Mouse (Mus musculus): ENCODE measurements at regions not wholly inside any gene's neighbourhood (a gene's known extent, or its start where the extent isn't known, plus 50 kb on each side); places are given as distances from the start of the nearest gene placed in this dataset.

DNA sequence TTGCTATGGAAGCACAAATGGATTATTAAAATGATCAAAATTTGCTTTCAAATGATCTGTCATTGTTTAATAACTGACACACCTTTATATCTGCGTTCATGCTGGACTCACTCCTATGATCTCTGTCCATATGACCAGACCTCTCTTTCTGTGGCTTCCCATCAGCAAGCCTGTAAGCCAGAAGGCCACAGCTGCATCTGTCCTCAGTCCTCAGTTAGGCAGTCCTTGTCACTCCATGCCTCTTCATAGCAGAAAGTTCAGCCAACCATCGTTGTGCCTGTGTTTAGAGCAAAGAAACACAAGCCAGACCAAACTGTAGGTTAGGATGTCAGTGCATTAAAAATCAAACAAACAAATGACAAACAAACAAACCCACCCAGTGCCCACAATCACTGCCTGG is 107.2 kb upstream of the Tsc22d1 start:
- Histone ChIP-seq H3K4me3 (replicated peaks) (no peak overlapping the region), H3K4me2 (no peak overlapping the region), H3K27me3 (no peaks in the 10 kb centered on the region), H3K9ac (replicated peaks) (no peak overlapping the region), H3K27ac (no peak overlapping the region), H3K36me3 (no peaks in the 10 kb centered on the region), H3K9me3 (no peaks in the 10 kb centered on the region), H3K4me1 (replicated peaks) (peaks cover 9% of the 10 kb centered on the region)
- WGBS = 69% methylated on average over 2 of the region's 2 CpGs
- no peak for ATAC-seq (ENCODE audit: insufficient number of reproducible peaks, insufficient read depth, low FRiP score, low TSS enrichment, low read depth)

DNA sequence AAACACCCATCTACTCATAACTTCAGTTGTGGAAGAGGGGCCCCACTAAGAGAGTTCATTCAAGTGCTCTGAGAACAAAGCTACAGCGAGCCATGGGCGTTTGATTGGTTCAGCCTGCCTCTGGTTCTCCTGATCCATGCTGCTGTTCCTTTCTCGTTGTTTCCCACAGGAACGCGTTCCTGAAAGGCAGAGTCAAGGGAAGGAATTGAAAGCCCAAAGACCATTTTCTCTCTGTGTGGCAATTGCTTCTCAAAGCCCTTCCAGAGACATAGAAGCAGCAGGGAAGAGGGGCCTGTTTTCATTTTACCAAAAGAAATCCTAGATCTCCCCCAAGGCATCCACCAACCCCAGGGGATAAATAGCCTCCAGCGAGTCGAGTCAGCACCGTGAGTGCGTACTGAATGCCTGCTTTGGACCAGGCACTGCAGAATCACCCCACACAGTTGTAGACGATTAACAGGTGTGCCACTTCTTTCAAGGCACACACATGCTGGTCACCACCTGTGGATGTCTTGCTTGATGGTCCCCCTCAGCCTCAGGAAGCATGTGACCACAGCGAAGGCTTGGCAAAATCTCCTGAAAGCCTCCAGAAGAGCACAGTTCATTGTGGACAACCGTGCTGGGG is 106.5 kb upstream of the Tsc22d1 start:
- Histone ChIP-seq H3K27me3 (no peaks in the 10 kb centered on the region), H3K27ac (peak overlapping the region; percentile 50), H3K4me1 (replicated peaks) (peaks cover 9% of the 10 kb centered on the region), H3K4me3 (replicated peaks) (peak overlapping the region; percentile 26), H3K4me2 (peak overlapping the region; percentile 43), H3K9ac (replicated peaks) (peak overlapping the region; percentile 23; the same call in 1 of the 2 replicates), H3K36me3 (no peaks in the 10 kb centered on the region), H3K9me3 (no peaks in the 10 kb centered on the region)
- 30% methylated on average over 12 of the region's 12 CpGs for WGBS
- ATAC-seq (ENCODE audit: insufficient number of reproducible peaks, insufficient read depth, low FRiP score, low TSS enrichment, low read depth) = peak; percentile 63; the same call in 1 of the 2 replicates

DNA sequence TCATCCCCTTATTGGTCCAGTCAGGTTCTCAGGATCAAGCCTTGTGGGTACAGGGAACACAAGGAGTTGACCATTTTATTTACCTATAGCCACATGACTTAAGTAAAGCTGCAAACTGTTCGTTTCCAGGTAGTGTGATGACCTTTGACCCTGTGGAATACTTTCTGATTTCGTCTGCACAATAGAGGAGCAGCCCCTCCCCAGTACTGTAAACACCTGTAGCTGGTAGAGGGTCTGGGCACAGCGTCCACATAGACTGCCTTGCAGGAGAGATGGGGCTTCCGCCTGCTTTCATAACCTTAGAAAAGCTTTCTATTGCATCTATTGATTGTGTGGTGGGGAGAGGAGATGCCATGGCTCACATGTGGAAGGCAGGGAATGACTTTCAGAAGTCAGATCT is 105.2 kb upstream of the Tsc22d1 start:
- no peak overlapping the region for H3K27ac ChIP-seq
- peaks cover 9% of the 10 kb centered on the region for H3K4me1 ChIP-seq (replicated peaks)
- H3K27me3 ChIP-seq = no peaks in the 10 kb centered on the region
- H3K4me2 ChIP-seq = no peak overlapping the region
- no peaks in the 10 kb centered on the region for H3K9me3 ChIP-seq
- no peak overlapping the region for H3K9ac ChIP-seq (replicated peaks)
- ATAC-seq (ENCODE audit: insufficient number of reproducible peaks, insufficient read depth, low FRiP score, low TSS enrichment, low read depth) = no peak
- 68% methylated on average over 4 of the region's 4 CpGs for WGBS
- H3K4me3 ChIP-seq (replicated peaks) = no peak overlapping the region
- H3K36me3 ChIP-seq = no peaks in the 10 kb centered on the region

- H3K27me3 ChIP-seq = no peaks in the 10 kb centered on the region
- peaks cover 9% of the 10 kb centered on the region for H3K4me1 ChIP-seq (replicated peaks)
- H3K4me3 ChIP-seq (replicated peaks) = no peak overlapping the region
- no peaks in the 10 kb centered on the region for H3K36me3 ChIP-seq
- H3K27ac ChIP-seq = no peak overlapping the region
- H3K4me2 ChIP-seq = no peak overlapping the region
- 78% methylated on average over 6 of the region's 6 CpGs for WGBS
- no peaks in the 10 kb centered on the region for H3K9me3 ChIP-seq
- ATAC-seq (ENCODE audit: insufficient number of reproducible peaks, insufficient read depth, low FRiP score, low TSS enrichment, low read depth) = no peak
- no peak overlapping the region for H3K9ac ChIP-seq (replicated peaks)
Observed at GRCm38 (mm10) chr14:76310278-76310677, 104.5 kb upstream of the Tsc22d1 start.

DNA sequence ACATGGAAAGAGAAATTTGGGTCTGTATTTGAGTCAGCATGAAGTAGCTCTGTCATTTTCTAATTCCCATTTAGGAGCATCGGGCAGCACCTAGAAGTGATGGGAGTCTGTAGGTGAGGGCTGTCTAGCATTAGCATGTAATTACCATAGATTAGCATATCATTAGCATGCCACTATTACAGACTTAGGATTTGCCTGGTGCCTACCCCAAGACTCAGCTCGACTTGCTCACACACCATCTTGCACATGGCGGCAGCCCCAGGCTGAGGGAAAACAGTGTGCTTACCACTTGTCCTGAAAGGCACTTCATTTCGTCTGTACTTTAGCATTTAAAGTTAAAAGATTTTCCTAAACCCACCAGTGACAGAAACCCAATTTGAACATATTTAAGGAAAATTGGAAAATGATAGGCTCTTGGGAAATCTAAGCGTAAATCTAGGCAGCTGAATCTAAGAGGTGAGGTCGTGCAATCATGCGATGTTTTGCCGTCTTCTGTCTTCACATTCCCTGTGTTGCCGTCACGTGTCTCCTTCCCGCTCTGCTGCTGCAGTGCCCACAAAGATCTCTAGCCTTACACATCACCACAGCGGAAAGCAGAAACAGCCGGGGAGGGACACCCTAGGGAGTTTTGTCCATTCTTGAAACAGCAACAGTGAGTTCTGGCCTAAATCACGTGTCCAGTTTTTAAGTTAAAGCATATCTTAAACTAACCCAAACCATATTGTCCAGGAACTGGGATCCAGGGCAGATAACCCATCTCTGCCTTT is 101.2 kb upstream of the Tsc22d1 start:
- Histone ChIP-seq H3K9ac (replicated peaks) (no peak overlapping the region), H3K4me1 (replicated peaks) (peaks cover 1% of the 10 kb centered on the region; the same call in 1 of the 2 replicates), H3K27ac (no peak overlapping the region), H3K36me3 (no peaks in the 10 kb centered on the region), H3K9me3 (no peaks in the 10 kb centered on the region), H3K4me3 (replicated peaks) (no peak overlapping the region), H3K4me2 (no peak overlapping the region), H3K27me3 (no peaks in the 10 kb centered on the region)
- no peak for ATAC-seq (ENCODE audit: insufficient number of reproducible peaks, insufficient read depth, low FRiP score, low TSS enrichment, low read depth)
- WGBS = 81% methylated on average over 14 of the region's 14 CpGs

GRCm38 (mm10) chr14:76318438-76318837 is 96.3 kb upstream of the Tsc22d1 start:
- H3K4me1 ChIP-seq (replicated peaks) = no peaks in the 10 kb centered on the region
- WGBS = 53% methylated on average over 5 of the region's 5 CpGs
- ATAC-seq (ENCODE audit: insufficient number of reproducible peaks, insufficient read depth, low FRiP score, low TSS enrichment, low read depth) = no peak
- H3K4me2 ChIP-seq = no peak overlapping the region
- H3K27ac ChIP-seq = no peak overlapping the region
- no peaks in the 10 kb centered on the region for H3K9me3 ChIP-seq
- H3K27me3 ChIP-seq = no peaks in the 10 kb centered on the region
- H3K9ac ChIP-seq (replicated peaks) = no peak overlapping the region
- no peak overlapping the region for H3K4me3 ChIP-seq (replicated peaks)
- no peaks in the 10 kb centered on the region for H3K36me3 ChIP-seq

GRCm38 (mm10) chr14:76324246-76324645 is 90.5 kb upstream of the Tsc22d1 start:
- no peaks in the 10 kb centered on the region; the same call in 1 of the 2 replicates for H3K9me3 ChIP-seq
- no peaks in the 10 kb centered on the region for H3K27me3 ChIP-seq
- H3K9ac ChIP-seq (replicated peaks) = no peak overlapping the region
- no peaks in the 10 kb centered on the region for H3K36me3 ChIP-seq
- ATAC-seq (ENCODE audit: insufficient number of reproducible peaks, insufficient read depth, low FRiP score, low TSS enrichment, low read depth) = no peak
- no peaks in the 10 kb centered on the region for H3K4me1 ChIP-seq (replicated peaks)
- 90% methylated on average over 1 of the region's 1 CpGs for WGBS
- H3K4me2 ChIP-seq = no peak overlapping the region
- no peak overlapping the region for H3K4me3 ChIP-seq (replicated peaks)
- H3K27ac ChIP-seq = no peak overlapping the region

DNA sequence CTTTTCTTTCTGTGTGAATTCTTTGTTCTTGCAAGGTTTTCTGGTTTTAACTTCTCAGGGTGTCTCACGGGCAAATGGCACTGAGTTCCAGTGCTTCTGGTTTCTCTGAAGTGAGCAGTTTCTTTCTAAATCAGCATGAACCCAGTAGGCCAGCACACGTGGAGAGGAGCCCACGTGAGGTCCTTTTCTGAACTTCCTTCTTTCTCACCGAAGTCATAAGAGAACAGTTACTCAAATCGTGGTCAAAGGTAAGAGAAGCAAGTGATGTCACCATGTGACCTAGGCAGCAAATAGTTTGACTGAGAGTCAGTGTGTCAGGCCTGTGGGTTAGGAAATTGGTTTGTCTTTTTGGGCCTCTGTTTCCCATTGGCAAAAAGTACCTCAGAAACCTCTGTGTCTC is 84.8 kb upstream of the Tsc22d1 start:
- Histone ChIP-seq H3K27me3 (no peaks in the 10 kb centered on the region), H3K27ac (no peak overlapping the region), H3K9ac (replicated peaks) (no peak overlapping the region), H3K4me2 (no peak overlapping the region), H3K36me3 (no peaks in the 10 kb centered on the region), H3K4me1 (replicated peaks) (no peaks in the 10 kb centered on the region), H3K9me3 (no peaks in the 10 kb centered on the region; the same call in 1 of the 2 replicates), H3K4me3 (replicated peaks) (no peak overlapping the region)
- ATAC-seq (ENCODE audit: insufficient number of reproducible peaks, insufficient read depth, low FRiP score, low TSS enrichment, low read depth) = no peak
- WGBS = 77% methylated on average over 5 of the region's 5 CpGs

DNA sequence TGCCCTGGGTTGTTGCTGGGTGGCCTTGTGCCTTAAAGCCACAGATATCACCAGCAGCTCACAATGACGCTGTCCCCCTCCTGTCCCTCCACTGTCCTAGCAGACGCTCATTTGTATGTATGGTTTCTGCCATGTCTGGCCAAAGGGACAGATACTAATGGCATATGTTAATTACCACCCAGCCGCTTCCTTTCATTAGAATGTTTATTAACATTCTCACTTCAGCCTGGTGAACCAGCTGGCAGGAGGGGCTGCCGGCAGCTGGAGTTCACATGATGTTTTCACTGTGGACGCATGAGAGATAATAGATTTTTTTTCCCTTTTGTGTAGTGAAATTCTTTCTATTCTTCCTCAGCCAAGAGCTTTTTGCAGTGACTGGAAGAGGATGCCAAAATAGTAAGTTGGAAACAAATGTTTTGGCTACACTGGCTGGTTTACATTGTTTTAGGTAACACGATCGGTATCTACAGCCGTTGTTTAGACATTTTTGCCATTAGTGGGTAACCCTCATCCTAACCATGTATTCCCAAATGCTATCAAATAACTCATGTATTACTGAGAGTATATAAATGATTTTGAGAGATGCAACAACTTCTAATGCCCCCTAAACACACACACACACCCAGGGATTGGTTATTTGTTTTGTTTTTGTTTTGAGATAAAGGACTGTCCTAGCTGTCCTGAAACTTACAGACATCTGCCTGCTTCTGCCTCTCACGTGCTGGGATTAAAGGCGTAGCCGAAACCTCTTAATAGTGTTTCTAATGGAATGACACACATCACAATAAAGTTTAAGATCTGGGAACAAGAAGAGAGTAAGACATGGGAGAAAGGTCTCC is 83.0 kb upstream of the Tsc22d1 start:
- Histone ChIP-seq H3K4me3 (replicated peaks) (no peak overlapping the region), H3K9ac (replicated peaks) (no peak overlapping the region), H3K27me3 (no peaks in the 10 kb centered on the region), H3K9me3 (no peaks in the 10 kb centered on the region; the same call in 1 of the 2 replicates), H3K36me3 (no peaks in the 10 kb centered on the region), H3K4me2 (no peak overlapping the region), H3K4me1 (replicated peaks) (no peaks in the 10 kb centered on the region), H3K27ac (no peak overlapping the region)
- 63% methylated on average over 11 of the region's 11 CpGs for WGBS
- ATAC-seq (ENCODE audit: insufficient number of reproducible peaks, insufficient read depth, low FRiP score, low TSS enrichment, low read depth) = no peak

GRCm38 (mm10) chr14:76332336-76332703 is 82.4 kb upstream of the Tsc22d1 start:
- Histone ChIP-seq H3K27ac (no peak overlapping the region), H3K4me2 (no peak overlapping the region), H3K9ac (replicated peaks) (no peak overlapping the region), H3K27me3 (no peaks in the 10 kb centered on the region), H3K9me3 (no peaks in the 10 kb centered on the region; the same call in 1 of the 2 replicates), H3K4me3 (replicated peaks) (no peak overlapping the region), H3K36me3 (no peaks in the 10 kb centered on the region), H3K4me1 (replicated peaks) (no peaks in the 10 kb centered on the region)
- ATAC-seq (ENCODE audit: insufficient number of reproducible peaks, insufficient read depth, low FRiP score, low TSS enrichment, low read depth) = no peak
- WGBS = 72% methylated on average over 10 of the region's 10 CpGs

- Histone ChIP-seq H3K4me3 (replicated peaks) (no peak overlapping the region), H3K4me1 (replicated peaks) (no peaks in the 10 kb centered on the region), H3K9ac (replicated peaks) (no peak overlapping the region), H3K27me3 (no peaks in the 10 kb centered on the region), H3K36me3 (no peaks in the 10 kb centered on the region), H3K27ac (no peak overlapping the region), H3K9me3 (no peaks in the 10 kb centered on the region), H3K4me2 (no peak overlapping the region)
- ATAC-seq (ENCODE audit: insufficient number of reproducible peaks, insufficient read depth, low FRiP score, low TSS enrichment, low read depth) = no peak
- WGBS = 89% methylated on average over 7 of the region's 7 CpGs
Observed at GRCm38 (mm10) chr14:76340789-76341188, 74.0 kb upstream of the Tsc22d1 start.
